Mouse (Mus musculus): ENCODE measurements around the gene Dpp8. TPM values are rescaled to one million over a fixed set of nuclear protein-coding genes. Genes with fewer than 3 reads are reported as not detected.

The Dpp8 gene
- polyA plus RNA-seq, 1 experiment from 2014 or later, result 36.3 TPM

GRCm38 (mm10) chr9:65128123-65128815 is 96.1 kb downstream of the Dpp8 start:
- H3K9me3 ChIP-seq (replicated peaks; ENCODE audit: control insufficient read depth, low read length), result no peaks in the 10 kb centered on the region
- H3K9ac ChIP-seq (ENCODE audit: low read length), result no peak overlapping the region
- no peak overlapping the region for H3K4me3 ChIP-seq (ENCODE audit: low read depth, low read length)

GRCm38 (mm10) chr9:65131717-65132116 is 99.5 kb downstream of the Dpp8 start:
- Histone ChIP-seq H3K36me3 (ENCODE audit: control insufficient read depth, insufficient read depth, low read length) (peaks cover 18% of the 10 kb centered on the region; the same call in 1 of the 2 replicates), H3K4me1 (ENCODE audit: control insufficient read depth, insufficient read depth, low read length) (no peaks in the 10 kb centered on the region), H3K9ac (ENCODE audit: low read length) (no peak overlapping the region), H3K4me2 (ENCODE audit: low read length) (no peak overlapping the region), H3K4me3 (ENCODE audit: low read depth, low read length) (no peak overlapping the region), H3K27ac (ENCODE audit: low read depth, low read length) (no peak overlapping the region), H3K27me3 (replicated peaks; ENCODE audit: control insufficient read depth, insufficient read depth, low read length) (no peaks in the 10 kb centered on the region), H3K9me3 (replicated peaks; ENCODE audit: control insufficient read depth, low read length) (no peaks in the 10 kb centered on the region)
- ATAC-seq (no peak), DNase-seq (ENCODE audit: low spot score) (no peak)
- 80% methylated on average over 5 of the region's 5 CpGs for WGBS

More at GRCm38 (mm10) chr9:65128123-65128815, 96.1 kb downstream of the Dpp8 start:
- Histone ChIP-seq H3K36me3 (ENCODE audit: control insufficient read depth, insufficient read depth, low read length) (peaks cover 22% of the 10 kb centered on the region; the same call in 1 of the 2 replicates), H3K27me3 (replicated peaks; ENCODE audit: control insufficient read depth, insufficient read depth, low read length) (no peaks in the 10 kb centered on the region), H3K27ac (ENCODE audit: low read depth, low read length) (no peak overlapping the region), H3K4me1 (ENCODE audit: control insufficient read depth, insufficient read depth, low read length) (0 out of 2 replicates have a peak, but pooled peaks cover 6% of the 10 kb centered on the region), H3K4me2 (ENCODE audit: low read length) (no peak overlapping the region)
- 12% methylated on average over 25 of the region's 25 CpGs for WGBS
- DNase-seq (ENCODE audit: low spot score), result peak; percentile 62
- ATAC-seq, result peak; percentile 57

Other genes starting within 250 kb of the Dpp8 start
- gene Dennd4a, start 221.1 kb upstream of the Dpp8 start, polyA plus RNA-seq (2014; fragmentation: Nextera tagmentation; extraction: Ambion mirVana), result 7.5 and 8.1 TPM in 2 replicates
- 0.03 and 0.05 TPM in 2 replicates for gene Slc24a1, start 80.8 kb upstream of the Dpp8 start, polyA plus RNA-seq (2014; fragmentation: Nextera tagmentation; extraction: Ambion mirVana)
- gene Ints14, start 71.5 kb upstream of the Dpp8 start, polyA plus RNA-seq (2014; fragmentation: Nextera tagmentation; extraction: Ambion mirVana), result 49.0 and 49.8 TPM in 2 replicates
- gene Hacd3, start 10.7 kb upstream of the Dpp8 start, polyA plus RNA-seq (2014; fragmentation: Nextera tagmentation; extraction: Ambion mirVana), result 67.4 and 86.3 TPM in 2 replicates
- 8.9 and 13.4 TPM in 2 replicates for gene Igdcc4, start 69.1 kb downstream of the Dpp8 start, polyA plus RNA-seq (2014; fragmentation: Nextera tagmentation; extraction: Ambion mirVana)
- 5.1 and 5.8 TPM in 2 replicates for gene Igdcc3, start 108.8 kb downstream of the Dpp8 start, polyA plus RNA-seq (2014; fragmentation: Nextera tagmentation; extraction: Ambion mirVana)
- 4.2 and 4.4 TPM in 2 replicates for gene Parp16, start 162.9 kb downstream of the Dpp8 start, polyA plus RNA-seq (2014; fragmentation: Nextera tagmentation; extraction: Ambion mirVana)
- gene Cilp, start 232.8 kb downstream of the Dpp8 start, polyA plus RNA-seq (2014; fragmentation: Nextera tagmentation; extraction: Ambion mirVana), result 0.20 and 0.30 TPM in 2 replicates

All from forebrain, embryonic 14.5 days (tissue).